Mouse (Mus musculus): ENCODE measurements around the gene Auts2. TPM values are rescaled to one million over a fixed set of nuclear protein-coding genes. Genes with fewer than 3 reads are reported as not detected.

Auts2 gene
- polyA plus RNA-seq, 1 experiment: 10.4 TPM

DNA sequence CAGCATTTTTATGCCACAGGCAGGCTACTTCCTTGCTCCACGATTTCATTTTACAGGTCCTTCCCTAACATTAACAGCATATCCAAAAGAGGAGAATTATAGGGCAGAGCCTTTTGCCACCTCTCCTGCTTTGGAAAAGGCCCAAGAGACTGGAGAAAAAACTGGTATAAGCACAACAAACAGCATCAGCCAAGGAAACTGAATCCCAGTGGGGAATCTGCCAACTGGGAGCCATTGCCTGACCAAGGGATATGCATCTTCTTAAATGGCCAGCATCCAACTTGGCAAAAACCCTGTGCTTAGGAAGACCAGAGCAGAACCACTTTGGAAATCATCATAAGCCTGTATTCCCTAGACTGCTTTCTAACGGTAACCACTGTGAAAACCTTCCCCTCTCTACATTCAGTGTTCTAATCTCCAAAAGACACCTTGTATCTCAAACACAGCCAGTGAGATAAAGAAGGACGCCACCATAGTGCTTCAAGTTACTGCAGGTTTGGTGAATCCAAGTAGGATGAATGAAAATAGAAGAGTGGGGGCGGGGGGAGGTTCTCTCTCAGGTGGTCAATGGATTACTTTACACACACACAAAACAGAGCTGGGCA lies 169.6 kb downstream of the Auts2 start:
- Histone ChIP-seq H3K36me3 (ENCODE audit: control insufficient read depth, insufficient read depth, low read length) (no peaks in the 10 kb centered on the region), H3K4me3 (ENCODE audit: low read depth, low read length) (no peak overlapping the region), H3K27me3 (ENCODE audit: control insufficient read depth, insufficient read depth, low read length) (no peaks in the 10 kb centered on the region), H3K4me1 (ENCODE audit: control insufficient read depth, insufficient read depth, insufficient read length, low read length) (no peaks in the 10 kb centered on the region; the same call in 1 of the 2 replicates), H3K27ac (ENCODE audit: insufficient read depth, low read depth, low read length) (no peak overlapping the region)
- TF ChIP-seq POLR2A (IDR thresholded peaks at IDR 0.05; ENCODE audit: low read depth, low read length) (no peak), CTCF (IDR thresholded peaks at IDR 0.05; ENCODE audit: extremely low read depth, insufficient read length, insufficient replicate concordance, low read depth, low read length) (no peak)
- 83% methylated on average over 4 of the region's 4 CpGs for WGBS

DNA sequence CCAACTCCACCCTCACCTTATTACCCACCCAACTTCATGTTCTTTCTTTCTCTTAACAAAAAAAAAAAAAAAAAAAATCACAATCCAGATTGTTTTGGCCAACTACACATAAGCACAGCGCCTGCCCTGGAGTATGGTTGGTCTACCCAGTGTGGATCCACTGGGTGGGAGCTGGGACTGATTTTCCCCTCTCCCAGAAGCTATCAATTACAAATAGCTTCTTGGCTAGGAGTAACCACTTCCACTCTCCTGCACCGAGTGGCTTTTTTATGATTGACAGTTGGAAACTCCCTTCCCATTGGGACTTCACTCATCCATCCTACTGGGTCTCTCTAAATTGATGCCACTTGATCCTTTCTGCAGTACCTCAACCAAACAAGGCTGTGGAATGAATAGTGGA lies 170.5 kb downstream of the Auts2 start:
- Histone ChIP-seq H3K36me3 (ENCODE audit: control insufficient read depth, insufficient read depth, low read length) (no peaks in the 10 kb centered on the region), H3K4me1 (ENCODE audit: control insufficient read depth, insufficient read depth, insufficient read length, low read length) (peaks cover 2% of the 10 kb centered on the region; the same call in 1 of the 2 replicates), H3K4me3 (ENCODE audit: low read depth, low read length) (no peak overlapping the region), H3K27ac (ENCODE audit: insufficient read depth, low read depth, low read length) (no peak overlapping the region), H3K27me3 (ENCODE audit: control insufficient read depth, insufficient read depth, low read length) (no peaks in the 10 kb centered on the region)
- 84% methylated on average over 2 of the region's 2 CpGs for WGBS
- TF ChIP-seq POLR2A (IDR thresholded peaks at IDR 0.05; ENCODE audit: low read depth, low read length) (no peak), CTCF (IDR thresholded peaks at IDR 0.05; ENCODE audit: extremely low read depth, insufficient read length, insufficient replicate concordance, low read depth, low read length) (no peak)

DNA sequence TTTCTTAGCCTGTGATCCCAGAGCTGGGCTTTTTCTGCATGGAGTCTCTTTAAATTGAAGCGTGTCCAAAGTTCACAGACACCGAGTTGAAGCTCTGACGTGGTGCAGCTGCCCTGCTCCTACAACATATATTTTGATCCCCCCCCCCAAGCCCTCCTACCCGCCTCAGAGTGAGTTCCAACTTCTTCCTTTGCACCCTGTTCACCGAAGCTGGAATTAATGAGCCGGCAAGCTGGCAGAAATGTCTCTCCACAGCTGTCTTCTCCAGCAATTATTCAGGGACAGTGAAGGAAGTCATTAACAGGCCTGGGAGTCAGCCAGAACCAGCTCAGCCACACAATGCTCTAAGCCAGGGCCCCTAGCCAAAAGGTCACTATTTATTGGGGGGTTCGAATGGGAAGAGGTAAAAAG lies 174.5 kb downstream of the Auts2 start:
- Histone ChIP-seq H3K4me3 (ENCODE audit: low read depth, low read length) (no peak overlapping the region), H3K27me3 (ENCODE audit: control insufficient read depth, insufficient read depth, low read length) (no peaks in the 10 kb centered on the region), H3K27ac (ENCODE audit: insufficient read depth, low read depth, low read length) (no peak overlapping the region), H3K4me1 (ENCODE audit: control insufficient read depth, insufficient read depth, insufficient read length, low read length) (peaks cover 2% of the 10 kb centered on the region; the same call in 1 of the 2 replicates), H3K36me3 (ENCODE audit: control insufficient read depth, insufficient read depth, low read length) (no peaks in the 10 kb centered on the region)
- no peak for TF ChIP-seq CTCF (IDR thresholded peaks at IDR 0.05; ENCODE audit: extremely low read depth, insufficient read length, insufficient replicate concordance, low read depth, low read length)
- no peak for TF ChIP-seq POLR2A (IDR thresholded peaks at IDR 0.05; ENCODE audit: low read depth, low read length)
- 8% methylated on average over 7 of the region's 7 CpGs for WGBS

DNA sequence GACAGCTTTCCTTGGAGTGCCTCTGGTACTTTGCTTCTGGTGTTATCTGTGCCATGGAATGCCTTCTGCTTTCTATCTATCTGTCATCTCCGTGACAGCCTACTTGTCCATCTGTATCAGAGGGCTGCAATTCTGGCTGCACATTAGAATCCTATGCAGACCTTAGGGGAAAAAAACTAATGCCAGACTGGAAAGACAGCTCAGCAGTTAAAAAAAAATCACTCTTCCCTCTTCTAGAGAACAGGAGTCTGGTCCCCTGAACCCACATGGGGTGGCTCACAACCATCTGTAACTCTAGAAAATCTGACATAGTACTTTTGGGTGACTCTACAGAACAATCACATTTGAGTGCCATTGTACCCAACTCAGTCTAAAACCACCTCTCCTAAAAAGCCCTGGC lies 181.9 kb downstream of the Auts2 start:
- H3K36me3 ChIP-seq (ENCODE audit: control insufficient read depth, insufficient read depth, low read length): no peaks in the 10 kb centered on the region
- TF ChIP-seq CTCF (IDR thresholded peaks at IDR 0.05; ENCODE audit: extremely low read depth, insufficient read length, insufficient replicate concordance, low read depth, low read length): no peak
- no peak for TF ChIP-seq POLR2A (IDR thresholded peaks at IDR 0.05; ENCODE audit: low read depth, low read length)
- H3K4me1 ChIP-seq (ENCODE audit: control insufficient read depth, insufficient read depth, insufficient read length, low read length): no peaks in the 10 kb centered on the region
- H3K4me3 ChIP-seq (ENCODE audit: low read depth, low read length): no peak overlapping the region
- H3K27me3 ChIP-seq (ENCODE audit: control insufficient read depth, insufficient read depth, low read length): no peaks in the 10 kb centered on the region
- H3K27ac ChIP-seq (ENCODE audit: insufficient read depth, low read depth, low read length): no peak overlapping the region
- WGBS: 86% methylated on average over 1 of the region's 1 CpGs

DNA sequence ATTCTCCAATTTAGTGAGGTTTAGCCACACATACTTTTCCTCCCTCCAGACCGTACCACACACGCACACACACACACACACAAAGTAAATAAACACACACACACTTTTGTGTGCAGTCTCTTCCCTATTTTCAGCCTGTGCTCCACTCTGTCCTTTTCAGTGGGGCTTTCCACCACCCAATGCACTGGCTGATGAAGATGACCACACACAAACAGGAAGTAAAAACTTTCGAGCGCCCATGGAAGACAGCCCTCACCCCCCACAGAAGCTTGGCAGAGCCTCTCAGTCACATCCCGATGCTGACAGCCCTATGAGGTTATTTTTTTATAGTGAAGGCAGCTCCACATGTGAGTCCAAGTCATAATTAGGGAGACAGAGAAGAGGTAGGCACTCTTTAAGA lies 185.4 kb downstream of the Auts2 start:
- H3K27ac ChIP-seq (ENCODE audit: insufficient read depth, low read depth, low read length): no peak overlapping the region
- no peak overlapping the region for H3K4me3 ChIP-seq (ENCODE audit: low read depth, low read length)
- no peaks in the 10 kb centered on the region for H3K36me3 ChIP-seq (ENCODE audit: control insufficient read depth, insufficient read depth, low read length)
- no peaks in the 10 kb centered on the region for H3K27me3 ChIP-seq (ENCODE audit: control insufficient read depth, insufficient read depth, low read length)
- no peaks in the 10 kb centered on the region for H3K4me1 ChIP-seq (ENCODE audit: control insufficient read depth, insufficient read depth, insufficient read length, low read length)
- TF ChIP-seq POLR2A (IDR thresholded peaks at IDR 0.05; ENCODE audit: low read depth, low read length) (no peak), CTCF (IDR thresholded peaks at IDR 0.05; ENCODE audit: extremely low read depth, insufficient read length, insufficient replicate concordance, low read depth, low read length) (no peak)
- 46% methylated on average over 5 of the region's 5 CpGs for WGBS

DNA sequence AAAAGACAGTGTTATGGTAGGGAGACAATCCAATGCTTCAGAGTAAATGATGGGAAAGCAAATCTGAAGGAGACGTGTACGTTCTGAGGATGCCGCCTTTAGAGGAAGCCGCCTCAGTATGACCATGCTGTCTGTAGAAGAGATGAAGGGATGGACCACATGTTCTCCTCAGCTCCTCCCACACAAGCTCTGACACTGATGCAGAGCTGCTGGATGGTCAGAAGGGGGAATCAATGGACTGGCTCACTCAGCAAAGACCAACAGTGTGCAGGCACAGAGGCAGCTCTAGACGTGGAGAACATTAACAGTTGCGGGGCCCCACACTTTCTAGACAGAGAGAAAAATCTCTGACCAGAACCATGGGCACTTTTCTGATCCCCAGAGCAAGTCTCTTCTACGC lies 187.2 kb downstream of the Auts2 start:
- TF ChIP-seq CTCF (IDR thresholded peaks at IDR 0.05; ENCODE audit: extremely low read depth, insufficient read length, insufficient replicate concordance, low read depth, low read length) (no peak), POLR2A (IDR thresholded peaks at IDR 0.05; ENCODE audit: low read depth, low read length) (no peak)
- H3K27me3 ChIP-seq (ENCODE audit: control insufficient read depth, insufficient read depth, low read length): no peaks in the 10 kb centered on the region
- no peaks in the 10 kb centered on the region for H3K36me3 ChIP-seq (ENCODE audit: control insufficient read depth, insufficient read depth, low read length)
- H3K27ac ChIP-seq (ENCODE audit: insufficient read depth, low read depth, low read length): no peak overlapping the region
- WGBS: 87% methylated on average over 7 of the region's 7 CpGs
- no peak overlapping the region for H3K4me3 ChIP-seq (ENCODE audit: low read depth, low read length)
- no peaks in the 10 kb centered on the region for H3K4me1 ChIP-seq (ENCODE audit: control insufficient read depth, insufficient read depth, insufficient read length, low read length)

DNA sequence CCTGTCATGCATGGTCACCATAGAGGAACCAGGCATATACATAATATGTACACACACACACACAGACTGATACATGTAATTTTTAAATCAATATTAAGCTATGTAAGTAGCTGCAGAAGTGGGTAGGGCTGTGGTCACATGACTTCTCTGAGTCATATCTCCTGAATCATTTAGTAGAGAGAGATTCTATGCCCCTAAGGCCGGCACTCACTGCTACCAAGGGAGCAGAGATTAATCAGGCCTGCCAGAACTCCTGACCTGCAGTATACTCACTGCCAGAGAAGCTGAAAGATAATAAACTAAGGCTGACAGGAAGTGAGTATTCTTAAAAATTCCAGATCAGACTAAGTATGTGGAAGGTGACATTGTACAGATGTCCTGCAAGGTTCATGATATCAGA lies 190.7 kb downstream of the Auts2 start:
- Histone ChIP-seq H3K27ac (ENCODE audit: insufficient read depth, low read depth, low read length) (no peak overlapping the region), H3K36me3 (ENCODE audit: control insufficient read depth, insufficient read depth, low read length) (no peaks in the 10 kb centered on the region), H3K4me3 (ENCODE audit: low read depth, low read length) (no peak overlapping the region), H3K4me1 (ENCODE audit: control insufficient read depth, insufficient read depth, insufficient read length, low read length) (no peaks in the 10 kb centered on the region), H3K27me3 (ENCODE audit: control insufficient read depth, insufficient read depth, low read length) (no peaks in the 10 kb centered on the region)
- no peak for TF ChIP-seq POLR2A (IDR thresholded peaks at IDR 0.05; ENCODE audit: low read depth, low read length)
- TF ChIP-seq CTCF (IDR thresholded peaks at IDR 0.05; ENCODE audit: extremely low read depth, insufficient read length, insufficient replicate concordance, low read depth, low read length): no peak
- 10% methylated on average over 1 of the region's 1 CpGs for WGBS

All from small intestine, adult 2 months (tissue).